Mouse (Mus musculus) limb, embryonic 12.5 days (tissue): ENCODE data around the gene Cst9. TPM values are rescaled to one million over a fixed set of nuclear protein-coding genes. Genes with fewer than 3 reads are reported as not detected.

Source experiments
- ATAC-seq: fragments of 200-750 bp; cut with Nextera tagmentation; 2 replicates; pipeline ENCODE4 v1.8.0; 2017; ENCODE audit warnings: low read depth, moderate TSS enrichment; ENCODE audit not compliant: insufficient number of reproducible peaks, insufficient read depth, low FRiP score, low TSS enrichment
- H3K27ac ChIP-seq: fragments of 300-500 bp; sonication (generic); 2 replicates; pipeline ENCODE4 v1.5.1; 2016; ENCODE audit warnings: mild to moderate bottlenecking, moderate library complexity
- H3K27me3 ChIP-seq: fragments of 300-500 bp; sonication (generic); 2 replicates; pipeline ENCODE4 v1.6.1; 2016; ENCODE audit warnings: mild to moderate bottlenecking, moderate library complexity
- H3K36me3 ChIP-seq: fragments of 300-500 bp; sonication (generic); 2 replicates; pipeline ENCODE4 v1.6.1; 2016; ENCODE audit warnings: mild to moderate bottlenecking, moderate library complexity
- H3K4me1 ChIP-seq: fragments of 300-500 bp; sonication (generic); replicated peaks from 2 replicates; pipeline ENCODE4 v1.6.1; 2016
- H3K4me2 ChIP-seq: fragments of 300-500 bp; sonication (generic); 2 replicates; pipeline ENCODE4 v1.6.1; 2016; ENCODE audit warnings: mild to moderate bottlenecking, moderate library complexity
- H3K4me3 ChIP-seq: fragments of 300-500 bp; sonication (generic); replicated peaks from 2 replicates; pipeline ENCODE4 v1.5.1; 2016; ENCODE audit warnings: mild to moderate bottlenecking
- H3K9ac ChIP-seq: fragments of 300-500 bp; sonication (generic); replicated peaks from 2 replicates; pipeline ENCODE4 v1.6.1; 2016; ENCODE audit warnings: mild to moderate bottlenecking, moderate library complexity
- H3K9me3 ChIP-seq: fragments of 300-500 bp; sonication (generic); 2 replicates; pipeline ENCODE4 v1.6.1; 2016; ENCODE audit warnings: mild to moderate bottlenecking, moderate library complexity
- WGBS: fragments of 180-500 bp; shearing (Covaris S2); methylation state at CpG from one replicate; pipeline ENCODE4 v1.1.7; 2016; 5-methylcytosine and 5-hydroxymethylcytosine counted together
- polyA plus RNA-seq: library from polyadenylated mRNA; unstranded; fragments of >200 nt; fragmentation: Nextera tagmentation; extraction: Ambion mirVana; gene quantifications from 2 replicates; pipeline ENCODE4 v1.2.1, GENCODE M21; 2016

Cst9 gene
- polyA plus RNA-seq, 1 experiment from 2014 or later: not detected

DNA sequence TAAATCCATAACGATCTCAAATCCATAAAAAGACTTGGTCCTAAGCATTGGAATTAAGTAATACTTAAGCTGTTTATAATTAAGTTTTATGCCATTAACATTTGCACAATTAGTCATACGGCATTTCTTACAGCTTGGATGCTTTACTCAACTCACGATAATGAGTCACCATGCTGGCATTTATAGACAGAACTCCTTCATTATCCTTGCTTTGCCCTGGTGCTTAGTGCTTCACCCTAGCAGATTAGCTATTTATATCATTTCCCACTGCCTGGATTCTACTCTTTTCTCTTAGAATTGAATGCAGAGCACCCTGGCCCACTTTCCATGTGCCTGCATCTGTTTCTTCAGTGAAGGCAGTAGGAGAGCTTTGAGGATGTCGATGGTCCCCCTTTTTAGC is 22.6 kb downstream of the Cst9 start:
- no peak overlapping the region for H3K9ac ChIP-seq
- no peak overlapping the region for H3K4me3 ChIP-seq
- no peak overlapping the region for H3K4me2 ChIP-seq
- H3K4me1 ChIP-seq: no peaks in the 10 kb centered on the region
- no peaks in the 10 kb centered on the region for H3K27me3 ChIP-seq
- H3K27ac ChIP-seq: no peak overlapping the region
- 69% methylated on average over 4 of the region's 4 CpGs for WGBS
- H3K9me3 ChIP-seq: no peaks in the 10 kb centered on the region
- no peaks in the 10 kb centered on the region for H3K36me3 ChIP-seq
- no peak for ATAC-seq

DNA sequence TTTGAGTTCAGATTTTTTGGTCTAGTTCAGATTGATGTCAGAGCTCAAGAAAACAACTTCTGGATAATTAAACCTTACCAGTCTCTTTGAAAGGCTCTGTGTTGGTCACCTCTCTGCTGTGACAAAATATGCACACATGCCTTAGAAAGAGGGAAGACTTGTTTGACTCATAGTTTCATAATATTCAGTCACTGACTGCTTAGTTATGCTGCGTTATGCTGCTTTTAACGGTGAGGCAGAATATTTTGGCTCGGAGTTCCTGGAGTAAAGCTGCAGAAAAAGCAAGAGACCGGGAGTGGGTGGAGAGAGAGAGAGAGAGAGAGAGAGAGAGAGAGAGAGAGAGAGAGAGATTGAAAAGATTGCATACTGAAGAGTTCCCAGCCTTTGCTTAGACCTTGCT is 26.0 kb downstream of the Cst9 start:
- WGBS: 84% methylated on average over 4 of the region's 4 CpGs
- Histone ChIP-seq H3K27ac (no peak overlapping the region), H3K27me3 (no peaks in the 10 kb centered on the region), H3K9me3 (no peaks in the 10 kb centered on the region), H3K36me3 (no peaks in the 10 kb centered on the region), H3K9ac (no peak overlapping the region), H3K4me3 (no peak overlapping the region), H3K4me2 (no peak overlapping the region), H3K4me1 (no peaks in the 10 kb centered on the region)
- ATAC-seq: no peak

DNA sequence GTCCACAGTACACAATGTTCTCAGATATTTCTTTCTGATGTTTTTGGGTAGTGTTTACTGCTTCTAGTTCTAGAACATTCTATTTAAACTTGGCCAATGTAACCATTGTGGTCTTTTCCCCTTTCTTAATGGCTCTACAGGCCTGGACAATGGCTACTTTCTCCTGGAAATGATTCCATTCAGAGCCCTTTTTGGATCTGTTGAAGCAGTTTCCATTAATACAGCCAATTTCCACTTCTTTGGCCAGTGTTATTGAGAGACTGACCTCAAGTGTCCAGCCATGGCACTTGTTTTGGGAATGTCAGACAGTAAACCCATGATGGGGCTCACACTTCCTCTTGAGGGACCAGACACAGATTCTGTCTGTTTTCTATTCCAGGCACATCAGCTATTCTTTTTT is 26.7 kb downstream of the Cst9 start:
- Histone ChIP-seq H3K4me3 (no peak overlapping the region), H3K9ac (no peak overlapping the region), H3K4me2 (no peak overlapping the region), H3K27me3 (no peaks in the 10 kb centered on the region), H3K36me3 (no peaks in the 10 kb centered on the region), H3K4me1 (no peaks in the 10 kb centered on the region), H3K9me3 (no peaks in the 10 kb centered on the region), H3K27ac (no peak overlapping the region)
- ATAC-seq: no peak

DNA sequence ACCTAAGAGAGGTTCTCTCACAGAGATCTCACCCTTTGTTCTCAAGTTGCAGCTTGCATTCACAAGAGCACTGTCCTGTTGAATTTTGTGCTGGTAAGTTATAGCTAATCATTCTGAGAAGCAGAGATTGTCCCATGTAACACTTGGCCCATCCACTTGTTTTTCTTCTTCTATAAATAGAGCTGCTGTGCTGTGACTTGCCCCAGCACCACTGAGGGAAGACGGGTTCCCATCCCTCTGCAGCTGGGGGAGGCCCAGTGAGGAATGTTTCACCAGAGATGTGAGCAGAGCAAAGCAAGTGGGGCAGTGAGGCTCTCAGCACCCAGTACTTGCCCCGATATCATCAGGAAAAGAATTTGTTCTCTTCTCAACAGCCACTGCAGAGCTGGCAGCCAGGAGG is 30.0 kb downstream of the Cst9 start, which contains the start of gene 9230104L09Rik:
Gene 9230104L09Rik, minus strand, starts transcription at position 73 of the 400 bp plus-strand sequence.
- no peak for ATAC-seq
- Histone ChIP-seq H3K36me3 (no peaks in the 10 kb centered on the region), H3K27me3 (no peaks in the 10 kb centered on the region), H3K9me3 (no peaks in the 10 kb centered on the region), H3K27ac (no peak within 1 kb of the TSS), H3K9ac (no peak within 1 kb of the TSS), H3K4me2 (no peak within 1 kb of the TSS), H3K4me3 (no peak within 1 kb of the TSS), H3K4me1 (no peaks in the 10 kb centered on the region)
- WGBS: 67% methylated on average over 2 of the region's 2 CpGs

DNA sequence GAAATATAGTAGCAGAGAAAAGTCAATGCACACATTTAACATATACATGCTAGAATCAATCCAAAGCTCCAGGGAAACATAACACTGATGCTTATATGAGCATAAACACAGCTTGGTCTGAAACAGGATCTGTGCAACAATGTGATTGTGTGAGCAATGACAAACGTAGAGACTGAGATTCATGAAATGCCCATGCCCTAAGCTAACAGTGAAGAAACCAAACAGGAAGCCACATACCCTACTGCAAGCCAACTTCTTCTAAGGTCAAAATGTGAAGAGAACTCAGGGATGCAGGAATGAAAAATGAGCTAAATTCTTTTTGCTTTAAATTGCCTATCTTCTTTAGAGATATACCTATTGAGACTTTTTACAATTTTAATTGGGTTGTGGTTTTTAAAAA is 34.0 kb downstream of the Cst9 start:
- H3K4me2 ChIP-seq: no peak overlapping the region
- H3K4me3 ChIP-seq: no peak overlapping the region
- peaks cover 28% of the 10 kb centered on the region for H3K36me3 ChIP-seq
- H3K27ac ChIP-seq: no peak overlapping the region
- H3K9me3 ChIP-seq: no peaks in the 10 kb centered on the region
- peaks cover 15% of the 10 kb centered on the region for H3K4me1 ChIP-seq
- no peak overlapping the region for H3K9ac ChIP-seq
- WGBS: 86% methylated on average over 1 of the region's 1 CpGs
- H3K27me3 ChIP-seq: no peaks in the 10 kb centered on the region
- ATAC-seq: no peak

DNA sequence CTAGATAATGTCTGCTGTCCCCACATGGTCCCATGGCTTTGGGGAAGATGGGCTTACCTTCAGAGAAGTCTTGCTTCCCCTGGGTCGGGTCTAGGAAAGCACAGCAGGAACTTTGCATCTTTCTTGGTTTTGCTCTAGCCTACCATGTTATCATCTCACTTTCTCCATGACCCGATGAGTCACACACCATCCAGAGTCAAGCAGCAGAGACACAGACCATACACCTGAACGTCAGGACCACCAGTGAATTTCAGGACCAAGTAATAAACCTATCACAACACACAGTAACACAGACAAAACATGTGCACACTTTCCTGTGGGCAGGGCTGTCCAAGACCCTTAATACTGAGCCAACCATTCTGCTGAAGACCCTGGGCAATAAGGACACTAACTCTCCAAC is 35.6 kb downstream of the Cst9 start:
- H3K4me3 ChIP-seq: no peak overlapping the region
- H3K27me3 ChIP-seq: no peaks in the 10 kb centered on the region
- H3K27ac ChIP-seq: no peak overlapping the region
- no peaks in the 10 kb centered on the region for H3K9me3 ChIP-seq
- H3K36me3 ChIP-seq: peaks cover 28% of the 10 kb centered on the region
- H3K4me1 ChIP-seq: peaks cover 20% of the 10 kb centered on the region
- no peak overlapping the region for H3K9ac ChIP-seq
- ATAC-seq: no peak
- no peak overlapping the region for H3K4me2 ChIP-seq
- WGBS: 86% methylated on average over 3 of the region's 3 CpGs

DNA sequence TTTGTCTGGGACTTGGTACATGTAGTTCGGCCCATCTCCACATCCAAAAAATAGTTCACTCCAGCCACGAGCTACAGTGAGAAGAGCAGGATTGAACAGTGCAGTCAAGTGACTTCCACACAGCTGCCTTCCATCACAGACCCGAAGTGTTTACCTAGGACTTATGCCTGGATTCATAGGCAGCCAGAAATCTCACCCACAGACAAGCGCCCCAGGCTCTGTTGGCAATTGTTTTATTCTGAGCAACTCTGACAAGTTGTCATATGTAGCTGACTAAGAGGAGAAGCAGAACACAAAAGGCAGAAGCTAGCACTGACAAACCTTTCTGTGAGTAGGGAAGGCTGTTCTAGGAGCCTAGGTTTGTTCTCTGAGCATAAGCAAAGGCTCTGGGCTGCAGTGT is 37.9 kb downstream of the Cst9 start:
- H3K4me3 ChIP-seq: peak overlapping the region; percentile 80
- no peak overlapping the region for H3K9ac ChIP-seq
- peaks cover 28% of the 10 kb centered on the region for H3K36me3 ChIP-seq
- H3K4me1 ChIP-seq: peaks cover 28% of the 10 kb centered on the region
- no peaks in the 10 kb centered on the region for H3K27me3 ChIP-seq
- ATAC-seq: no peak
- no peaks in the 10 kb centered on the region for H3K9me3 ChIP-seq
- WGBS: 88% methylated on average over 4 of the region's 4 CpGs
- H3K27ac ChIP-seq: no peak overlapping the region
- H3K4me2 ChIP-seq: peak overlapping the region; percentile 70

DNA sequence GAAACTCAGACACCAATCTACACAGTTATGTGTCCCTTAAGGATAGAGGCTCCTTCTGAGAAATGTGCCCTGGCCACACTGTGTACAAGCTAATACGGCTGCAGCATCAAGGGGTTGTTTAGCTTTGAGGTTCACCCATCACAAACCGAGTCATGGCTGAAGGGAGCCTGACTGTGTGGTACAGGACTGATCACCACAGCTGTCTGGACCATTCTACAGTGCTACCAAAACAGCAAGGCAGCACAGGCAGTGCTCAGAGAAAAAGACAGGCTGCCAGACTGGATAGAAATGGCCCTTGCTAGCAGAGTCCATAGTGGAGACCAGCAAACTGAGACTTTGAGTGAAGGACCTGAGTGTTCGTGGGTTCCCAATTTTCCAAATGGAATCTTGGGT is 39.3 kb downstream of the Cst9 start:
- H3K9me3 ChIP-seq: no peaks in the 10 kb centered on the region
- H3K4me1 ChIP-seq: peaks cover 28% of the 10 kb centered on the region
- peak overlapping the region; percentile 70 for H3K4me2 ChIP-seq
- peak overlapping the region; percentile 80 for H3K4me3 ChIP-seq
- no peaks in the 10 kb centered on the region for H3K27me3 ChIP-seq
- H3K9ac ChIP-seq: peak overlapping the region; percentile 86
- no peak for ATAC-seq
- WGBS: 52% methylated on average over 3 of the region's 3 CpGs
- H3K27ac ChIP-seq: no peak overlapping the region
- H3K36me3 ChIP-seq: peaks cover 28% of the 10 kb centered on the region

DNA sequence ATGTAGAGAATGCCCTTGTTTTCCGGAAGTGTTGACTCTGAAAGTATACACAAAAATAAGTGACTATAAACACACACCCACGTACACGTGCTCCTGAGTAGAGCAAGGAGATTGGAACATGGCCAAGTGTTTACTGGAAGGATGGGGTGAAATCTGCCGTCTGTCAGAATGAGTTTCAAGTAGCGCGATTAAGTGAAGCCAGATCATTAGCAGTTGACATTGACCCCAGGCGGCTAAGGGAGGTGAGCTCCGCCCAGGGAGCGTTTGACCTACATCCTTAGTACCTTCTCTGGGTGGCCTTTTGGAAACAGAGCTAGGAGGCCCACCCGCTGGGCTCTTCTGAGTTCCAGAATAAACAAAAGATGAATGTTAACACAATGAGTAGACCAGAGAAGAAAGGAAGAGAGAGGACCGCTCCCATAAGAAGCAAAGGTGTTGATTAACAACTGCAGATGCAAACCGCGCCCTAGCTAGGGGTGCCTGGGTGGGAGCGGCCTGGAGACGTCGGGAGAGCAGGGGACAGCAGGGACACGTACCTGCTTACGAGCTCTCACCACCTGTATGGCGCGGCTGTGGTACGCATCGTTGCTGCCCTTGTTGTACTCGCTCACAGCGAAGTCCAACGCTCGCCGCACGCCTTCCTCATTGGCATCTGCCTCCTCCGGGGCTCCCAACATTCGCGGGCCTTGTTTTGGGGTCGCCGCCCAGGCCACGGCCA is 39.8 kb downstream of the Cst9 start:
- H3K9ac ChIP-seq: peak overlapping the region; percentile 86
- no peaks in the 10 kb centered on the region for H3K27me3 ChIP-seq
- ATAC-seq: peak; percentile 65
- peaks cover 28% of the 10 kb centered on the region for H3K36me3 ChIP-seq
- no peaks in the 10 kb centered on the region for H3K9me3 ChIP-seq
- H3K27ac ChIP-seq: peak overlapping the region; percentile 93
- peak overlapping the region; percentile 70 for H3K4me2 ChIP-seq
- peak overlapping the region; percentile 80 for H3K4me3 ChIP-seq
- 1% methylated on average over 34 of the region's 34 CpGs for WGBS
- H3K4me1 ChIP-seq: peaks cover 28% of the 10 kb centered on the region

DNA sequence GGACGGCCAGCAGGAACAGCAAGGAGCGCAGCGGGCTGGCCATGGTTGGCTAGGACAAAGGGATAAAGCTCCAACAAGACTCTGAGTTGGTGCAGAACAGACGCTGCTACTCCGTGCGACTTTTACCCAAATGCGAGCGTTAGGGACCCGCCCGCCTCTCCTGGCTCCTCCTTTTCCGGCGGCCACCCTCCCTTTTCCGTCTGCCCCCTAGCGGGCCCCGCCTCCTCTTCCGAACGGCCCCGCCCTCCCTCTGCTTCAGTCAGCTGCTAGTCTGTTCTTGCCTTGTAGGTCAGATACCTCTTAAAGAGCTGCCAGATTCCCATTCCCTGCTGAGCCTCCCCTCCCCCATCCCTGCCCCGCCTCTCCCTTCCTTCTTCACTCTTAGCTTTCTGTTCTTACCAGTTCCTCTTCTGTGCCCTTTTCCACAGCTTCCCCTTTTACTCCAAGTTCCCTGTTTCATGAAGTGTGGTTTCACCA is 40.4 kb downstream of the Cst9 start, which contains the start of gene Cst3:
Gene Cst3, minus strand, starts transcription at position 358 of the 477 bp plus-strand sequence.
- no peaks in the 10 kb centered on the region for H3K9me3 ChIP-seq
- peak; percentile 95 for ATAC-seq
- H3K27me3 ChIP-seq: no peaks in the 10 kb centered on the region
- peak within 1 kb of the TSS; percentile 86 for H3K9ac ChIP-seq
- H3K4me2 ChIP-seq: peak within 1 kb of the TSS; percentile 70
- H3K27ac ChIP-seq: peak within 1 kb of the TSS; percentile 93
- H3K4me1 ChIP-seq: peaks cover 28% of the 10 kb centered on the region
- peaks cover 26% of the 10 kb centered on the region for H3K36me3 ChIP-seq
- H3K4me3 ChIP-seq: peak within 1 kb of the TSS; percentile 80
- WGBS: 2% methylated on average over 19 of the region's 19 CpGs

DNA sequence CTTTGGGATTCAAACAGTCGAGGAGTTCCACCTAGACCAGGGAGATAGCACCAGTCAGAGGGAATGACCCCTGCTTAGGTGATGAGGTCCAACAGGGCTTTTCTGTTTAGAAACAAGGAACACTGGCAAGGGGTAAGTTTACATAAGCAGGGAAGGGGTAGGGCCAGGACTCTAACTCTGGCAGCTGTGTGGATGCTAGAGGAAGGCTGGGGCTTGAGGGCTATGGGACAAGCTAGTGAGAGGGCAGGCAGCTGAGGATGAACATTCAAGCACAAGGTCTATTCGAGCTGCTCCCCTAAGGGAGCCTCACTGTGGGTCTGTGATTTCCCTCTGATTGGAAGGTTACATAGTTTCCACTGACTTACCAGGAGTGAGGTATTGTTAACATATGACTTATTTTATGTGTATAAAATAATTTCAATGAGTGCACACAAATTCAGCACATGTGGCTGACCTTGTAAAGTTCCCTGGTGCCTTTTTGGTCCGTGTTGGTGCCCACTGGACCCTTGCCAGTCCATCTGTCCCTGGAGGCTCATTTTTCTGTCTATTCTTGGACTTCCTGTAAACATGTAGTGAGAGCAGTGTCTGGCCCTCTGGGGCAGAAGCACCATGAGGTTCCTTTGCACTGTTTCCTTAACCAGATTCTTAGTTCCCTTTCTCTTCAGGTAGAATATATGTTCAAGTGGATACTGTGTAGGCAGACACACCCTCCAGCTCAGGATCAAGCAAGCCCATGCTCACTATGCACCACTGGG is 42.2 kb downstream of the Cst9 start:
- H3K36me3 ChIP-seq: peaks cover 8% of the 10 kb centered on the region
- no peaks in the 10 kb centered on the region for H3K27me3 ChIP-seq
- no peak overlapping the region for H3K4me2 ChIP-seq
- H3K27ac ChIP-seq: no peak overlapping the region
- H3K4me3 ChIP-seq: no peak overlapping the region
- no peak for ATAC-seq
- peaks cover 28% of the 10 kb centered on the region for H3K4me1 ChIP-seq
- 40% methylated on average over 3 of the region's 3 CpGs for WGBS
- H3K9me3 ChIP-seq: no peaks in the 10 kb centered on the region
- no peak overlapping the region for H3K9ac ChIP-seq
